ENCODE assay signal across 9 mouse cellular contexts in genomic region chr14:35110928-35111327, GRCm38 (mm10).
A peak's percentile ranks its signal among the peaks of the same experiment; 100 is the strongest.
DNase-seq lines count a peak whose midpoint lies in the region; ATAC-seq lines count a peak whose summit lies in the region.
"Had no signal": no experiment of that assay in that cellular context is flagged by ENCODE, and none has a peak within 500 bp of the region (broad histone marks: within the 10 kb centered on the region; RNA-seq: fewer than 3 reads in every experiment).

No protein-coding gene starts in this region.

- peak; percentile 76 for DNase-seq in heart, adult 11 months
- peak; percentile 53 for DNase-seq in embryo, embryonic 11 days
- DNase-seq in lung, postnatal 36 days: peak; percentile 50
- DNase-seq in left cerebral cortex, adult 11 months (ENCODE audit: low spot score): no peak
- no peak for DNase-seq in ovary, postnatal 36 days (ENCODE audit: low spot score)

- H3K36me3 ChIP-seq in heart, embryonic 12.5 days: no peaks in the 10 kb centered on the region
- no peaks in the 10 kb centered on the region for H3K36me3 ChIP-seq in midbrain, embryonic 12.5 days
- no peaks in the 10 kb centered on the region for H3K36me3 ChIP-seq in midbrain, embryonic 15.5 days (replicated peaks)

- ATAC-seq in heart, embryonic 12.5 days (ENCODE audit: insufficient number of reproducible peaks, low FRiP score): no peak
- peak; percentile 54; the same call in 1 of the 2 replicates for ATAC-seq in midbrain, embryonic 12.5 days (ENCODE audit: low FRiP score, low read depth)
- ATAC-seq in midbrain, embryonic 15.5 days (replicated peaks): no peak

- 63% methylated on average over 1 of the region's 1 CpGs for WGBS in heart, embryonic 12.5 days
- WGBS in midbrain, embryonic 12.5 days: 77% methylated on average over 1 of the region's 1 CpGs
- WGBS in midbrain, embryonic 15.5 days: 66% methylated on average over 1 of the region's 1 CpGs

- H3K4me1 ChIP-seq in heart, embryonic 12.5 days (replicated peaks): 0 out of 2 replicates have a peak, but pooled peaks cover 1% of the 10 kb centered on the region
- H3K4me1 ChIP-seq in midbrain, embryonic 12.5 days: peaks cover 10% of the 10 kb centered on the region
- peaks cover 15% of the 10 kb centered on the region; the same call in 1 of the 2 replicates for H3K4me1 ChIP-seq in midbrain, embryonic 15.5 days

- H3K27ac ChIP-seq in heart, embryonic 12.5 days (ENCODE audit: poor library complexity, severe bottlenecking): no peak overlapping the region
- no peak overlapping the region for H3K27ac ChIP-seq in midbrain, embryonic 12.5 days (replicated peaks)
- no peak overlapping the region for H3K27ac ChIP-seq in midbrain, embryonic 15.5 days

- no peaks in the 10 kb centered on the region for H3K9me3 ChIP-seq in heart, embryonic 12.5 days (replicated peaks)
- no peaks in the 10 kb centered on the region for H3K9me3 ChIP-seq in midbrain, embryonic 12.5 days
- H3K9me3 ChIP-seq in midbrain, embryonic 15.5 days: no peaks in the 10 kb centered on the region

- no peak overlapping the region for H3K4me2 ChIP-seq in heart, embryonic 12.5 days
- H3K4me2 ChIP-seq in midbrain, embryonic 12.5 days (replicated peaks): no peak overlapping the region
- no peak overlapping the region for H3K4me2 ChIP-seq in midbrain, embryonic 15.5 days

- 0 out of 2 replicates have a peak, but pooled peaks cover under 1% of the 10 kb centered on the region for H3K27me3 ChIP-seq in heart, embryonic 12.5 days (replicated peaks)
- H3K27me3 ChIP-seq in midbrain, embryonic 12.5 days: 0 out of 2 replicates have a peak, but pooled peaks cover under 1% of the 10 kb centered on the region
- H3K27me3 ChIP-seq in midbrain, embryonic 15.5 days (replicated peaks): no peaks in the 10 kb centered on the region

- no peak overlapping the region for H3K9ac ChIP-seq in heart, embryonic 12.5 days
- H3K9ac ChIP-seq in midbrain, embryonic 12.5 days (replicated peaks): no peak overlapping the region
- no peak overlapping the region for H3K9ac ChIP-seq in midbrain, embryonic 15.5 days

- no peak overlapping the region for H3K4me3 ChIP-seq in heart, embryonic 12.5 days
- no peak overlapping the region for H3K4me3 ChIP-seq in midbrain, embryonic 12.5 days
- no peak overlapping the region for H3K4me3 ChIP-seq in midbrain, embryonic 15.5 days
- H3K4me3 ChIP-seq: erythroblast, embryonic 14.5 days had no signal

Comparison
In these comparisons a context has a peak if more than half of its experiments do, and no peak if none do; other contexts are left out.
1. DNase-seq: peak in heart, adult 11 months (single experiment), embryo, embryonic 11 days (single experiment) and lung, postnatal 36 days (single experiment); none in left cerebral cortex, adult 11 months (single experiment) and ovary, postnatal 36 days (single experiment).